Mouse (Mus musculus) urinary bladder, postnatal 4 days (tissue): ENCODE measurements around the gene Camk2d.

Experiments
- DNase-seq, 2 experiments: peaks; one replicate each; pipeline ENCODE4 v3.0.0; 2021 to 2022; ENCODE audit warnings: low spot score in 2 of 2

The Camk2d gene

GRCm38 (mm10) chr3:126690627-126691505, 94.8 kb downstream of the Camk2d start:
- no peak for DNase-seq

- no peak for DNase-seq
These were observed 95.5 kb downstream of the Camk2d start for GRCm38 (mm10) chr3:126691565-126691964.

GRCm38 (mm10) chr3:126692797-126693196, 96.7 kb downstream of the Camk2d start:
- peak in 1 of 2 experiments; percentile 24 for DNase-seq

- DNase-seq = no peak
These were observed 97.2 kb downstream of the Camk2d start for GRCm38 (mm10) chr3:126693302-126693701.

- DNase-seq = no peak
These were observed 99.6 kb downstream of the Camk2d start for GRCm38 (mm10) chr3:126695456-126696293.

GRCm38 (mm10) chr3:126696620-126697019, 100.5 kb downstream of the Camk2d start:
- no peak for DNase-seq

- DNase-seq = no peak
These were observed 103.6 kb downstream of the Camk2d start for GRCm38 (mm10) chr3:126699740-126700139.

GRCm38 (mm10) chr3:126701067-126701466, 105.0 kb downstream of the Camk2d start:
- no peak for DNase-seq

- DNase-seq = no peak
These were observed 105.5 kb downstream of the Camk2d start for GRCm38 (mm10) chr3:126701586-126701985.

- DNase-seq = no peak
These were observed 109.4 kb downstream of the Camk2d start for GRCm38 (mm10) chr3:126705490-126705889.

- DNase-seq = no peak
These were observed 118.2 kb downstream of the Camk2d start for GRCm38 (mm10) chr3:126714281-126714680.

GRCm38 (mm10) chr3:126723021-126723449, 126.9 kb downstream of the Camk2d start:
- no peak for DNase-seq

GRCm38 (mm10) chr3:126723458-126723857, 127.4 kb downstream of the Camk2d start:
- DNase-seq = no peak

GRCm38 (mm10) chr3:126725647-126726046, 129.5 kb downstream of the Camk2d start:
- no peak for DNase-seq

- DNase-seq = no peak
These were observed 131.3 kb downstream of the Camk2d start for GRCm38 (mm10) chr3:126727387-126727786.

GRCm38 (mm10) chr3:126730411-126730810, 134.3 kb downstream of the Camk2d start:
- DNase-seq = no peak

- no peak for DNase-seq
These were observed 136.2 kb downstream of the Camk2d start for GRCm38 (mm10) chr3:126732323-126732722.

- DNase-seq = no peak
These were observed 138.4 kb downstream of the Camk2d start for GRCm38 (mm10) chr3:126734533-126734932.

- DNase-seq = no peak
These were observed 139.1 kb downstream of the Camk2d start for GRCm38 (mm10) chr3:126735211-126735610.

- DNase-seq = no peak
These were observed 141.0 kb downstream of the Camk2d start for GRCm38 (mm10) chr3:126737128-126737527.

- DNase-seq = no peak
These were observed 144.0 kb downstream of the Camk2d start for GRCm38 (mm10) chr3:126740146-126740545.

GRCm38 (mm10) chr3:126744432-126745133, 148.5 kb downstream of the Camk2d start:
- no peak for DNase-seq
